ENCODE assay signal across 20 mouse cellular contexts in genomic region chr3:123765911-123766556, GRCm38 (mm10).
DNase-seq lines count a peak whose midpoint lies in the region; ATAC-seq lines count a peak whose summit lies in the region.
"Had no signal": no experiment of that assay in that cellular context is flagged by ENCODE, and none has a peak within 500 bp of the region (broad histone marks: within the 10 kb centered on the region; RNA-seq: fewer than 3 reads in every experiment).

No protein-coding gene starts in this region.

- DNase-seq in adrenal gland, adult (ENCODE audit: inconsistent age in 2 of 2, low spot score in 1 of 2), result peak; percentile 11 to 59
- DNase-seq in adrenal gland, postnatal 10 days, result no peak
- DNase-seq in frontal cortex, postnatal 25 days (ENCODE audit: low spot score in 2 of 2), result no peak
- no peak for DNase-seq in lung, postnatal 36 days
- DNase-seq in midbrain, embryonic 14.5 days, result peak; percentile 4
- DNase-seq in cerebellum, adult 11-12 months, result no peak
- DNase-seq: cerebellum, adult 8-10 months; heart, postnatal 4 days; kidney, adult 9 months; kidney, postnatal 25 days; thymus, postnatal 25 days had no signal

- H3K9me3 ChIP-seq in lung, embryonic 16.5 days (ENCODE audit: control insufficient read depth, low read length), result no peaks in the 10 kb centered on the region
- H3K9me3 ChIP-seq in midbrain, embryonic 14.5 days (ENCODE audit: control insufficient read depth, low read length), result no peaks in the 10 kb centered on the region
- H3K9me3 ChIP-seq: heart, embryonic 15.5 days; intestine, embryonic 15.5 days; stomach, embryonic 15.5 days had no signal

- peak; percentile 29; the same call in 1 of the 2 replicates for ATAC-seq in frontal cortex, adult (ENCODE audit: low TSS enrichment)
- peak; percentile 51; the same call in 1 of the 2 replicates for ATAC-seq in lung, embryonic 16.5 days (ENCODE audit: low read depth)
- ATAC-seq in midbrain, embryonic 14.5 days (ENCODE audit: low FRiP score, low TSS enrichment), result peak; percentile 31; the same call in 1 of the 2 replicates
- ATAC-seq: activated CD4-positive, CD25-positive, alpha-beta regulatory T cell, adult 4 months; forebrain, embryonic 16.5 days; intestine, embryonic 15.5 days had no signal

- H3K9ac ChIP-seq in lung, embryonic 16.5 days (ENCODE audit: low read length), result no peak overlapping the region
- no peak overlapping the region for H3K9ac ChIP-seq in midbrain, embryonic 14.5 days (replicated peaks; ENCODE audit: low read length)
- H3K9ac ChIP-seq: heart, embryonic 15.5 days; intestine, embryonic 15.5 days; stomach, embryonic 15.5 days had no signal

- no peak overlapping the region for H3K4me2 ChIP-seq in lung, embryonic 16.5 days (ENCODE audit: low read depth, low read length)
- no peak overlapping the region for H3K4me2 ChIP-seq in midbrain, embryonic 14.5 days (ENCODE audit: low read length)
- H3K4me2 ChIP-seq: heart, embryonic 15.5 days; intestine, embryonic 15.5 days; stomach, embryonic 15.5 days had no signal

- H3K36me3 ChIP-seq in lung, embryonic 16.5 days (ENCODE audit: control insufficient read depth, insufficient read depth, low read length), result no peaks in the 10 kb centered on the region
- no peaks in the 10 kb centered on the region for H3K36me3 ChIP-seq in midbrain, embryonic 14.5 days (ENCODE audit: control insufficient read depth, insufficient read depth, low read length)
- H3K36me3 ChIP-seq: heart, embryonic 15.5 days; intestine, embryonic 15.5 days; stomach, embryonic 15.5 days had no signal

- H3K27me3 ChIP-seq in lung, embryonic 16.5 days (ENCODE audit: control insufficient read depth, insufficient read depth, low read depth, low read length), result no peaks in the 10 kb centered on the region
- H3K27me3 ChIP-seq in midbrain, embryonic 14.5 days (ENCODE audit: control insufficient read depth, insufficient read depth, low read length), result no peaks in the 10 kb centered on the region
- H3K27me3 ChIP-seq: heart, embryonic 15.5 days; intestine, embryonic 15.5 days; stomach, embryonic 15.5 days had no signal

- 55% methylated on average over 3 of the region's 3 CpGs for WGBS in lung, embryonic 16.5 days
- WGBS in midbrain, embryonic 14.5 days, result 72% methylated on average over 3 of the region's 3 CpGs

- no peak overlapping the region for H3K27ac ChIP-seq in lung, embryonic 16.5 days (ENCODE audit: low read length)
- peak overlapping the region; percentile 60; the same call in 1 of the 2 replicates for H3K27ac ChIP-seq in midbrain, embryonic 14.5 days (replicated peaks; ENCODE audit: low read depth, low read length)
- H3K27ac ChIP-seq: heart, embryonic 15.5 days; intestine, embryonic 15.5 days; stomach, embryonic 15.5 days had no signal

- no peak overlapping the region for H3K4me3 ChIP-seq in lung, embryonic 16.5 days (ENCODE audit: low read length)
- no peak overlapping the region for H3K4me3 ChIP-seq in midbrain, embryonic 14.5 days (replicated peaks; ENCODE audit: low read depth, low read length)
- H3K4me3 ChIP-seq: heart, embryonic 15.5 days; intestine, embryonic 15.5 days; layer of hippocampus, adult 2 months; myocyte; stomach, embryonic 15.5 days had no signal

- H3K4me1 ChIP-seq in lung, embryonic 16.5 days (replicated peaks; ENCODE audit: control insufficient read depth, insufficient read depth, low read length), result no peaks in the 10 kb centered on the region
- no peaks in the 10 kb centered on the region for H3K4me1 ChIP-seq in midbrain, embryonic 14.5 days (ENCODE audit: control insufficient read depth, insufficient read depth, low read length)
- H3K4me1 ChIP-seq: heart, embryonic 15.5 days; intestine, embryonic 15.5 days; stomach, embryonic 15.5 days had no signal

Comparison
In these comparisons a context has a peak if more than half of its experiments do, and no peak if none do; other contexts are left out.
1. DNase-seq: peak in adrenal gland, adult (2 of 2) and midbrain, embryonic 14.5 days (single experiment); none in adrenal gland, postnatal 10 days (single experiment), frontal cortex, postnatal 25 days (0 of 2), lung, postnatal 36 days (single experiment) and cerebellum, adult 11-12 months (single experiment).
2. Peak in every context shown above with its lines, with median percentiles within 50 percentile points of each other: ATAC-seq.